Mouse (Mus musculus): Measurements from ENCODE around the gene Gm10642. TPM values are rescaled to one million over a fixed set of nuclear protein-coding genes. Genes with fewer than 3 reads are reported as not detected.

Gm10642 gene
- total RNA-seq, 2 experiments from 2014 or later, result 0.48 to 0.76 TPM

GRCm38 (mm10) chr9:70671772-70672579 lies 15.9 kb downstream of the Gm10642 start:
- no peak for DNase-seq (ENCODE audit: low spot score in 2 of 2)

DNA sequence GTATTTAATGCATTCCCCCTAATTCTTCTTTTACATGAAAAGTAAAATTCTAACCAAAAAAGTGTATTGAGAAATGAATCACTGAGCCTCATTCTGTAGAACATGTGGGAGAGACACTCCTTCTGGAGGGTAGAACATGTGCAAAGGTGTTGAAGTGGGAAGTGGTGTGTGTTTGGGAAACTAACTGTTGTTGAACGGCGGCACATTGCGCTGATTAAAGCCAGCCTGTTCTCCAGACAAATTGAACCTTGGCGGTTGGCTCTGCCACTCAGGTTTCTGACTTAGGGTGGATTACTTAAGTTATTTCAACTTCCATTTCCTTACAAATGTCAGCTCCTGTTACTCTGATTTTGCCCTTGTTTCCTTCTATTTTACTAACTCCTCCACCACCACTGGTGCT lies 17.6 kb downstream of the Gm10642 start:
- DNase-seq (ENCODE audit: low spot score in 2 of 2), result no peak

- no peak for DNase-seq (ENCODE audit: low spot score in 2 of 2)
These were observed 19.1 kb downstream of the Gm10642 start for GRCm38 (mm10) chr9:70675117-70675516.

GRCm38 (mm10) chr9:70675961-70676360 lies 19.9 kb downstream of the Gm10642 start:
- DNase-seq (ENCODE audit: low spot score in 2 of 2), result no peak

- peak; percentile 98 to 99 for DNase-seq (ENCODE audit: low spot score in 2 of 2)
These were observed 22.7 kb downstream of the Gm10642 start, which contains the start of gene Adam10 for GRCm38 (mm10) chr9:70678682-70679131. Adam10 (plus strand) TSS chr9:70678997.

GRCm38 (mm10) chr9:70679132-70680091 lies 23.4 kb downstream of the Gm10642 start:
- peak; percentile 5 to 8 for DNase-seq (ENCODE audit: low spot score in 2 of 2)

- no peak for DNase-seq (ENCODE audit: low spot score in 2 of 2)
These were observed 26.2 kb downstream of the Gm10642 start for GRCm38 (mm10) chr9:70682202-70682601.

DNA sequence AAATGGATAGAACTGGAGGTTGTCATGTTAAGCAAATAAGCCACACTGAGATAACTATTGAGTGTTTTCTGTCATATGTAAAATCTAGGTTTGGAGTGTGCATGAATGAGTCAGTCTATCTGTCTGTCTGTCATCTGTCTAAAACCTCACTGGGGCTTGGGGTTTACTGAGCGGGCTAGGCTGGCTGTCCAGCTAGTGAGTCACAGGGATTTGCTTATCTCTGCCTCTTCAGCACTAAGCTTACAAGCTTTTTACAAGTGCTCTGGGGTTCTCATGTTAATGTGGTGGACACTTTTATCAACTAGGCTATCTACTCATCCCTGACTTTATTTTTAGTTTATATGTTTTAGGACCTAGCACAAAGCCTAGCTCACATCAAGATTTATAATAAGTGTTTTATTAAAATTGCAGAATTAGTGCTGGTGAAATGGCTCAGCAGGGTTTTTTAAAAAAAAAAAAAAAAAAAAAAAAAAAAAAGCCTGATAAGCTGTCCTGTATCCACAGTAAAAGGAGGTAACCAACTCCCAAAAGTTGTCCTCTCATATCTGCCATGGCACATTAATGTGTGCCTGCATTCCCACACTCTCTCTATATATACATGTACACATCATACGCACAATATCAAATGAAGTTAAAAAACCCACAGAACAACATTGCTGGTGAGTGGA lies 32.4 kb downstream of the Gm10642 start:
- no peak for DNase-seq (ENCODE audit: low spot score in 2 of 2)

DNA sequence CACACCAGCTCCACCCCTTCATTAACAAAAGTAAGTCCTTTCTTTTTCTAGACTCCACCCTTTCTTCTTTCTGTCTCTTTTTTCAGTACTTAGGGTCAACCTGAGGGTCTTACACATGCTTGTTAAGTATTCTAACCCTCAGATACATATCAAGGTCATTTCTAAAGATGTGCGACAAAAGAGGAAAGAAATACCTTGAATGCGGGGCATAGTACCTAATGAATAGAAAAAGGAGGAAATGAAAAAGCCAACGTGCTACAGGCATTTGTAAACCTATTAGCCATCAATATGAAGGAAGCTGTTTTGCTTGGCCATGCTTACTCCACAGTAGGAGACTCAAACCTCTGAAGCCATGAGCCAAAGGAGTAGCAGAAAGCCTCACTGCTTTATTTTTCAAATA lies 33.9 kb downstream of the Gm10642 start:
- DNase-seq (ENCODE audit: low spot score in 2 of 2), result no peak

GRCm38 (mm10) chr9:70690579-70690978 lies 34.5 kb downstream of the Gm10642 start:
- DNase-seq (ENCODE audit: low spot score in 2 of 2), result no peak

DNA sequence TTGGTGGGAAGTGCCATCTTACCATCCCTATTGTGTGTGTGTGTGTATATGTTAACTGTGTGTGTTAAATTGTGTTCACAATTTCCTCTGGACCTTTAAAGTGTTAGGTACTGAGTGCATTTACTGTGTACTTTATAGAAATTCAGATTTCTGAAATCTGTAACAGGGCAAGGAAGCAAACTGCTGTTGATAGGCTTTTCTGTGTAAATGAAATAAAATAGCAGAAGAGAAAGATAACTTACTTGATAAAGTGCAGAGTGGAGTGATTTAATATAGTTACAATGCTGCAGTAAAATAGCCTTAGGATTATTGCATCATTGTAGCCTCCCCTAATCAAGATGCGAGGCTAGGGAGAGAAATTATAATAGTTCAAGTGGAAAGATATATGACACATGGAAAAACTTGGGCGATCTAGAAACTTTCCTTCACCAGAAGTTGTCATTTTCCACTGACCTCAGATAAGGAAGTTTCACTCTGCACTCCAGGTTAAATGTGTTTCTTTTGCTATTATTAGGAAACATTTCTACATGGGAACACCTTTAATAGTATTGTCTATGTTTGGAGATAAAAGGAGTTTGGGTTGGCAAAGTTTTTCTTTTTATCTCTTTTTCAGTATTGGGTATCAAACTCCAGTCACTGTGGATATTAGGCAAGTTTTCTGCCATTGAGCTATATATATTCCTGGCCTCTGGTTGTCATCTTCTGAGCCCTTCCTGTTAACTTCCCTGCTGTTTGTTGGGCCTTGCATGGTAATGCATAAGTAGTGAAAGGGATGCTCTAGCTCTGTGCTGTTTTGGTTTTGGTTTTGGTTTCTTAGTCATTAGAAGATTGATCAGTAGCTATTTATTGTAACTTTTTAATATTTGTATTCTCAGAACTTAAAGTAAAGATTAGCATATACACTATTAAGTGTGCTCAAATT lies 36.0 kb downstream of the Gm10642 start:
- no peak for DNase-seq (ENCODE audit: low spot score in 2 of 2)

DNA sequence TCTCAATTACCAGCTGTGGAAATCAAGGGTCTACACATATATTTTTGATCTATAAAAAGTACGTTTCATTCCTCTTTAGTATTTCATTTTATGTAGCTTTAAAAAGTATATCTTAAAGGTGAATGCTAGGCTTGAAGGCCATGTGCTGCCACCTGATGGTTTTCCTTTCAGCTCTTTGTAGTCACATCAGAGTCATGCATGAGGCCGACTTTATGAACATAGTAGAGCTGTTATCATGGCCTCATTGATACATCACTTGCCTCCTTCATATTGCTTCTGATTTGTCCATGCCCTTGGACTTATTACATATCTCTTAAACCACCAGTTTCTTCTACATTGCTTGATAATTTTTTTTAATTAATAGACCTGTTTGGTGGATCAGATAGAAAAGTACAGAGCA lies 39.7 kb downstream of the Gm10642 start:
- no peak for DNase-seq (ENCODE audit: low spot score in 2 of 2)

DNA sequence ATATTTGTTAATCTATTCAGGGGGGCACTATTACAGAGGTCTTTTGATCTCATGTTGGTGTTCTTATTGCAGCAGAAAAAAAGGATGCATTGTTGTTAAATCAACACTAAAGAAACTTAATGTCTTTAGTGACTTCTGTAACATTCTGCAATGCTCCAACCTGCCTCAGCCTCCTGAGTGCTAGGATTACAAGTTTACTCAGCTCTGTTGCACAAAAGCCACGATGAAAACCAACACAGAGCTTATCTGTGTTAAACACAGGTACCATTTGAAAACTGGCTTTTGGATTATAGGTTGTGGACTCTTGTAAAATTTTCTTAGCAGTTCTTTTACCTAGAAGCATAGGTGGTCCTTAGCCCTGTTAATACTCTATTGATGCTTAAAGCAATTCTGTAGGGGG lies 42.0 kb downstream of the Gm10642 start:
- DNase-seq (ENCODE audit: low spot score in 2 of 2), result no peak

DNA sequence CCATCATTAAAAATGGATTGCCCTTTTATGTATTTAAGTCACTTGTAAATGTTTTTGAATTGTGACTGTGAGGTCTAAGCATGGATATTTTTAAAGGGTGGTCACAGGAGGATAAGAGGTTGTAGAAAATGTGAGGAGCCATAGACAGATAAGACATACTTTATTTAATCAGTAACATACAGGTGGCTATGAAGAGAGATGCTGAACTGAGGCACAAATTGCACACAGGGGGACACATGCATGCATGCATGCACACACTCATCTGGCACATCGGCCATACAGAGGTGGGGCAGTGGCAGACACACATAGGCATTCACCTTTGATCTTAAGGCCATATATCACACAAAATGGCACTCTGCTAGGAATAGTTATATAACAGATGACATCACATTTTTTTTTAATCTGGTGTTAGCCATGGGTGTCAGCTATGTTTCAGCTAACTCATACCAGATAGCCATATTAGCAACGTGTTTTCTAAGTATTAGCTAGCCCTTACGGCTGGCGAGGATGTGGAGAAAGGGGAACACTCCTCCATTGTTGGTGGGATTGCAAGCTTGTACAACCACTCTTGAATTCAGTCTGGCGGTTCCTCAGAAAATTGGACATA lies 47.6 kb downstream of the Gm10642 start:
- no peak for DNase-seq (ENCODE audit: low spot score in 2 of 2)

DNA sequence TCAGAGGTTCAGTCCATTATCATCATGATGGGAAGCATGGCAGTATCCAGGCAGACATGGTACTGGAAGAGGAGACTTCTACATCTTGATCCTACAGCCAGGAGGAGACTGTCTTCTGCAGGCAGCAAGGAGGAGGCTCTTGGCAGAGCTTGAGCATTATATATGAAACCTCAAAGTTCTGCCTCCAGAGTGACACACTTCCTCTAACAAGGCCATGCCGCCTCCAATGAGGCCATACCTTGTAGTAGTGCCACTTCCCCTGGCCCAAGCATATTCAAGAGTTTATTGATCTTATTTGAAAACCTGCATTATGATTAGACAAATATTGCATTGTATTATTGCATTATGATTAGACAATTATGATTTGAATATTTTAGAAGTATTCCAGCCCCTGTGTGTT lies 50.4 kb downstream of the Gm10642 start:
- DNase-seq (ENCODE audit: low spot score in 2 of 2), result no peak

Other genes with a start within 250 kb of the Gm10642 start
- 10 to 100 TPM; 42.4 to 46.1 TPM for gene Ccnb2, start 234.7 kb upstream of the Gm10642 start, total RNA-seq (2021)
- gene Rnf111, start 152.5 kb upstream of the Gm10642 start, total RNA-seq (2021), result 10 to 100 TPM; 41.1 to 44.1 TPM
- gene Sltm, start 113.5 kb upstream of the Gm10642 start, total RNA-seq (2021), result 10 to 100 TPM; 37.7 to 44.2 TPM
- gene Mindy2, start 923 bp downstream of the Gm10642 start, total RNA-seq (2021), result 10 to 100 TPM; 17.8 to 19.0 TPM
- 10 to 100 TPM; 63.8 to 74.9 TPM for gene Adam10, start 22.7 kb downstream of the Gm10642 start, total RNA-seq (2021)